Mouse (Mus musculus): Measurements from ENCODE around the gene Atp13a2.

- no peak for TF ChIP-seq POLR2A (IDR thresholded peaks at IDR 0.05; ENCODE audit: low read depth, low read length)
- no peak for TF ChIP-seq CTCF (IDR thresholded peaks at IDR 0.05; ENCODE audit: extremely low read depth, insufficient read depth, insufficient read length, insufficient replicate concordance)
These were observed 2.1 kb upstream of the Atp13a2 start for GRCm38 (mm10) chr4:140984544-140984943.
